Mouse (Mus musculus) ES-E14 (cell line): ENCODE measurements around the gene Olfr1248. TPM values are rescaled to one million over a fixed set of nuclear protein-coding genes. Genes with fewer than 3 reads are reported as not detected.

Experiments
- DNase-seq: peaks from one replicate; pipeline ENCODE4 v3.0.0-alpha.2; 2013; ENCODE audit warnings: low read depth, low spot score
- H3K27ac ChIP-seq: 2 replicates; pipeline ENCODE4 v1.5.1; 2012; ENCODE audit warnings: low read depth, mild to moderate bottlenecking, low read length, moderate library complexity, mixed read lengths; ENCODE audit not compliant: poor library complexity, insufficient read depth, severe bottlenecking
- H3K36me3 ChIP-seq: 2 replicates; pipeline ENCODE4 v1.6.1; 2012; ENCODE audit warnings: mild to moderate bottlenecking, low read length, moderate library complexity, mixed read lengths; ENCODE audit not compliant: control insufficient read depth, poor library complexity, insufficient read depth, severe bottlenecking
- H3K4me1 ChIP-seq, 2 experiments: fragments of 150-350 bp in 1 of 2; sonication (generic) in 1 of 2; 2 replicates each; pipeline ENCODE4 v1.6.1; 2012; ENCODE audit warnings: low read length in 2 of 2, mild to moderate bottlenecking in 1 of 2, mixed read lengths in 1 of 2; ENCODE audit not compliant: control insufficient read depth in 2 of 2, insufficient read depth in 2 of 2, poor library complexity in 1 of 2
- H3K4me3 ChIP-seq, 2 experiments: fragments of 150-350 bp in 1 of 2; sonication (generic) in 1 of 2; 2 replicates each; pipeline ENCODE4 v1.5.1; 2012; ENCODE audit warnings: low read length in 2 of 2, low read depth in 1 of 2, mild to moderate bottlenecking in 1 of 2, mixed read lengths in 1 of 2; ENCODE audit not compliant: insufficient read depth in 1 of 2, poor library complexity in 1 of 2, severe bottlenecking in 1 of 2
- H3K9ac ChIP-seq: 2 replicates; pipeline ENCODE4 v1.6.1; 2012; ENCODE audit warnings: low read depth, mild to moderate bottlenecking, low read length, mixed read lengths; ENCODE audit not compliant: poor library complexity, insufficient read depth, severe bottlenecking
- H3K9me3 ChIP-seq: fragments of 150-350 bp; sonication (generic); 2 replicates; pipeline ENCODE4 v1.6.1; 2012; ENCODE audit warnings: low read depth, mild to moderate bottlenecking, low read length; ENCODE audit not compliant: control insufficient read depth, insufficient read depth
- CHD2 ChIP-seq: IDR thresholded peaks from 2 replicates; pipeline ENCODE4 v1.6.1; 2014; ENCODE audit warnings: mild to moderate bottlenecking, low read depth, low read length, inconsistent platforms
- HCFC1 ChIP-seq: IDR thresholded peaks from 2 replicates; pipeline ENCODE4 v1.6.1; 2012; ENCODE audit warnings: low read length, inconsistent platforms, borderline replicate concordance; ENCODE audit not compliant: insufficient read depth
- MAFK ChIP-seq: IDR thresholded peaks from 2 replicates; pipeline ENCODE4 v1.6.1; 2014; ENCODE audit warnings: mild to moderate bottlenecking, low read depth, low read length, inconsistent platforms; ENCODE audit not compliant: insufficient read depth
- ZC3H11A ChIP-seq: IDR thresholded peaks from 2 replicates; pipeline ENCODE4 v1.6.1; 2012; ENCODE audit warnings: low read depth, mild to moderate bottlenecking, inconsistent platforms, low read length, borderline replicate concordance
- ZNF384 ChIP-seq: IDR thresholded peaks from 2 replicates; pipeline ENCODE4 v1.6.1; 2012; ENCODE audit warnings: low read depth, low read length, inconsistent platforms
- in situ Hi-C, 2 experiments: fragments of 600-800 bp; cut with MboI; formaldehyde crosslinking; loops; one replicate each; pipeline ENCODE4 v1.15.1; 2025; ENCODE audit warnings: low sequenced_read_pairs in 2 of 2, inconsistent platforms in 1 of 2; ENCODE audit not compliant: unreplicated experiment in 2 of 2
- total RNA-seq: library from RNA; depleted of rRNA; stranded (reverse); fragments of 300-350 nt; gene quantifications from 2 replicates; pipeline ENCODE4 v1.2.3, GENCODE M21; 2012; rRNA removed

The Olfr1248 gene
- total RNA-seq, 1 experiment: not detected

DNA sequence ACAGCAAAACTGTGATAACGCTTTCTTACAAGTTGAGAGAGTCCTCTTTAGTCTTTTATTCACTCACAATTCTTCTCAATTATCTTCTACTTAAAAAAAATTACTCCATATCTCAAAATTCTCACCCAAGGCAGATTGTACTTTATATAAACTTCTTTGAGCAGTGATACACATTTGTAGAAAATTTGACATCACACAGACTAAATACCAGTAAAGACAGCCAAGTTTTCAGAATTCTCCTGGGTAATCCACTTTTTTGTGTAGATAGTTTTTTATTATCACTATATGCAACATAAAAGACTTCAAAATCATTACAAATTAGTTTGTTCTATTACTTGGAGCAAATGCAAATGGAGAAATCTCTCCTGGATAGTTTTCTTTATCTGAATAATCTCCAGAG lies 39.7 kb downstream of the Olfr1248 start, which contains the start of gene Olfr1245:
TSS of gene Olfr1245 (minus strand) at position 101 of the 400 bp plus-strand sequence.
- no peak within 1 kb of the TSS for H3K4me3 ChIP-seq
- DNase-seq: no peak
- H3K36me3 ChIP-seq: no peaks in the 10 kb centered on the region

More for the DNA sequence above, 39.7 kb downstream of the Olfr1248 start, which contains the start of gene Olfr1245:
- Histone ChIP-seq H3K9ac (no peak within 1 kb of the TSS), H3K27ac (no peak within 1 kb of the TSS), H3K9me3 (no peaks in the 10 kb centered on the region), H3K4me1 (no peaks in the 10 kb centered on the region)
- in situ Hi-C loops: no loop called here
- TF ChIP-seq ZNF384 (no peak), CHD2 (no peak), ZC3H11A (no peak), MAFK (no peak), HCFC1 (no peak)

Other genes starting within 250 kb of the Olfr1248 start
- gene Olfr1238, start 208.6 kb downstream of the Olfr1248 start, total RNA-seq: not detected in 2 replicates
- not detected in 2 replicates for gene Olfr1239, start 197.8 kb downstream of the Olfr1248 start, total RNA-seq
- not detected in 2 replicates for gene Olfr1240, start 175.2 kb downstream of the Olfr1248 start, total RNA-seq
- gene Olfr1241, start 131.1 kb downstream of the Olfr1248 start, total RNA-seq: not detected in 2 replicates
- gene Olfr1242, start 119.9 kb downstream of the Olfr1248 start, total RNA-seq: not detected in 2 replicates
- gene Olfr1243, start 86.8 kb downstream of the Olfr1248 start, total RNA-seq: not detected in 2 replicates
- not detected in 2 replicates for gene Olfr1245, start 39.8 kb downstream of the Olfr1248 start, total RNA-seq
- not detected in 2 replicates for gene Olfr1246, start 25.1 kb downstream of the Olfr1248 start, total RNA-seq
- not detected in 2 replicates for gene Olfr1247, start 4.1 kb downstream of the Olfr1248 start, total RNA-seq
- not detected in 2 replicates for gene Olfr1249, start 16.7 kb upstream of the Olfr1248 start, total RNA-seq
- gene Olfr1250, start 43.2 kb upstream of the Olfr1248 start, total RNA-seq: not detected in 2 replicates
- gene Olfr1251, start 53.7 kb upstream of the Olfr1248 start, total RNA-seq: not detected in 2 replicates
- not detected in 2 replicates for gene Olfr1252, start 106.8 kb upstream of the Olfr1248 start, total RNA-seq
- gene Olfr1253, start 138.8 kb upstream of the Olfr1248 start, total RNA-seq: not detected in 2 replicates
- not detected in 2 replicates for gene Olfr1254, start 175.4 kb upstream of the Olfr1248 start, total RNA-seq
- not detected in 2 replicates for gene Olfr1255, start 193.8 kb upstream of the Olfr1248 start, total RNA-seq
- not detected in 2 replicates for gene Olfr1256, start 223.3 kb upstream of the Olfr1248 start, total RNA-seq
- gene Olfr48, start 230.0 kb upstream of the Olfr1248 start, total RNA-seq: not detected in 2 replicates